Mouse (Mus musculus) limb, embryonic 14.5 days (tissue): ENCODE results near the gene Klhl7. TPM values are rescaled to one million over a fixed set of nuclear protein-coding genes. Genes with fewer than 3 reads are reported as not detected.

Experiments used
- ATAC-seq: fragments of 200-750 bp; cut with Nextera tagmentation; 2 replicates; pipeline ENCODE4 v1.8.0; 2017; ENCODE audit warnings: low read depth, moderate number of reproducible peaks, moderate TSS enrichment; ENCODE audit not compliant: low FRiP score
- DNase-seq: peaks from one replicate; pipeline ENCODE4 v3.0.0-alpha.2; 2015; ENCODE audit warnings: low spot score
- H3K27ac ChIP-seq: fragments of 300-500 bp; sonication (generic); replicated peaks from 2 replicates; pipeline ENCODE4 v1.5.1; 2014; ENCODE audit warnings: low read depth, mild to moderate bottlenecking, low read length, moderate library complexity, mixed read lengths
- H3K27me3 ChIP-seq: fragments of 300-500 bp; sonication (generic); 2 replicates; pipeline ENCODE4 v1.6.1; 2014; ENCODE audit warnings: low read length, mixed read lengths; ENCODE audit not compliant: control insufficient read depth, insufficient read depth
- H3K36me3 ChIP-seq: fragments of 300-500 bp; sonication (generic); 2 replicates; pipeline ENCODE4 v1.6.1; 2014; ENCODE audit warnings: mild to moderate bottlenecking, low read length, moderate library complexity, mixed read lengths; ENCODE audit not compliant: control insufficient read depth, insufficient read depth
- H3K4me1 ChIP-seq: fragments of 300-500 bp; sonication (generic); 2 replicates; pipeline ENCODE4 v1.6.1; 2014; ENCODE audit warnings: antibody characterized with exemption, low read length, mixed read lengths; ENCODE audit not compliant: control insufficient read depth, insufficient read depth
- H3K4me2 ChIP-seq: fragments of 300-500 bp; sonication (generic); replicated peaks from 2 replicates; pipeline ENCODE4 v1.6.1; 2014; ENCODE audit warnings: low read depth, mild to moderate bottlenecking, low read length, moderate library complexity; ENCODE audit not compliant: severe bottlenecking
- H3K4me3 ChIP-seq: fragments of 300-500 bp; sonication (generic); replicated peaks from 2 replicates; pipeline ENCODE4 v1.5.1; 2014; ENCODE audit warnings: low read length
- H3K9ac ChIP-seq: fragments of 300-500 bp; sonication (generic); 2 replicates; pipeline ENCODE4 v1.6.1; 2014; ENCODE audit warnings: mild to moderate bottlenecking, low read depth, low read length, moderate library complexity; ENCODE audit not compliant: severe bottlenecking
- H3K9me3 ChIP-seq: fragments of 300-500 bp; sonication (generic); 2 replicates; pipeline ENCODE4 v1.6.1; 2016; ENCODE audit warnings: low read length; ENCODE audit not compliant: control insufficient read depth
- POLR2A ChIP-seq: fragments of 200-500 bp; IDR thresholded peaks from 2 replicates; pipeline ENCODE4 v1.8.0; 2012; ENCODE audit warnings: inconsistent platforms, mild to moderate bottlenecking, moderate library complexity, borderline replicate concordance; ENCODE audit not compliant: insufficient read depth, insufficient read length; ENCODE audit errors: extremely low read depth
- WGBS: fragments of 180-500 bp; shearing (Covaris S2); extraction: QIAGEN DNeasy Blood & Tissue Kit; methylation state at CpG from one replicate; pipeline ENCODE4 v1.1.7; 2014; 5-methylcytosine and 5-hydroxymethylcytosine counted together
- polyA plus RNA-seq, 2 experiments: library from polyadenylated mRNA; depleted of rRNA in 1 of 2; stranded (reverse) in 1 of 2; unstranded in 1 of 2; fragments of >200 nt; fragmentation: Nextera tagmentation in 1 of 2; extraction: Ambion mirVana in 1 of 2; gene quantifications; 2 replicates each; pipeline versions ENCODE4 v1.2.1 to v1.2.3; 2012 to 2014

Gene Klhl7
- polyA plus RNA-seq, 2 experiments: 33.7 to 51.7 TPM

- peaks cover 45% of the 10 kb centered on the region for H3K36me3 ChIP-seq
- H3K27ac ChIP-seq: no peak overlapping the region
Measured at GRCm38 (mm10) chr5:24152199-24152598, 51.8 kb downstream of the Klhl7 start.

GRCm38 (mm10) chr5:24156774-24157173 lies 56.4 kb downstream of the Klhl7 start:
- Histone ChIP-seq H3K9ac (no peak overlapping the region), H3K4me1 (no peaks in the 10 kb centered on the region), H3K27ac (no peak overlapping the region), H3K9me3 (no peaks in the 10 kb centered on the region), H3K4me3 (no peak overlapping the region), H3K4me2 (no peak overlapping the region), H3K27me3 (no peaks in the 10 kb centered on the region), H3K36me3 (peaks cover 44% of the 10 kb centered on the region)
- DNase-seq: no peak
- no peak for TF ChIP-seq POLR2A
- WGBS: 90% methylated on average over 6 of the region's 6 CpGs
- ATAC-seq: no peak

More at GRCm38 (mm10) chr5:24152199-24152598, 51.8 kb downstream of the Klhl7 start:
- Histone ChIP-seq H3K4me2 (no peak overlapping the region), H3K4me3 (no peak overlapping the region), H3K9ac (no peak overlapping the region), H3K4me1 (no peaks in the 10 kb centered on the region), H3K27me3 (no peaks in the 10 kb centered on the region), H3K9me3 (no peaks in the 10 kb centered on the region)
- DNase-seq (no peak), ATAC-seq (no peak)
- no peak for TF ChIP-seq POLR2A

- peaks cover 13% of the 10 kb centered on the region for H3K36me3 ChIP-seq
- H3K4me3 ChIP-seq: peak within 1 kb of the TSS; percentile 89
- DNase-seq (peak; percentile 95), ATAC-seq (peak; percentile 98)
- no peaks in the 10 kb centered on the region for H3K9me3 ChIP-seq
- H3K4me1 ChIP-seq: peaks cover 6% of the 10 kb centered on the region; the same call in 1 of the 2 replicates
- H3K27ac ChIP-seq: peak within 1 kb of the TSS; percentile 75
- WGBS: under 1% methylated on average over 52 of the region's 52 CpGs
- H3K27me3 ChIP-seq: no peaks in the 10 kb centered on the region
- H3K4me2 ChIP-seq: peak within 1 kb of the TSS; percentile 66
- 0 out of 2 replicates have a peak, but pooled peaks have one; percentile 44 for TF ChIP-seq POLR2A
- H3K9ac ChIP-seq: peak within 1 kb of the TSS; percentile 96
Measured at GRCm38 (mm10) chr5:24164789-24165445, 64.5 kb downstream of the Klhl7 start, which contains the start of gene Nupl2. Gene Nupl2, plus strand, starts transcription at chr5:24164963.

- Histone ChIP-seq H3K4me1 (peaks cover 6% of the 10 kb centered on the region; the same call in 1 of the 2 replicates), H3K27me3 (no peaks in the 10 kb centered on the region), H3K27ac (no peak overlapping the region), H3K9me3 (no peaks in the 10 kb centered on the region), H3K4me3 (no peak overlapping the region), H3K9ac (no peak overlapping the region), H3K36me3 (peaks cover 20% of the 10 kb centered on the region), H3K4me2 (no peak overlapping the region)
- 54% methylated on average over 5 of the region's 5 CpGs for WGBS
- DNase-seq: no peak
- no peak for TF ChIP-seq POLR2A
- no peak for ATAC-seq
Measured at GRCm38 (mm10) chr5:24167263-24167662, 66.9 kb downstream of the Klhl7 start.

DNA sequence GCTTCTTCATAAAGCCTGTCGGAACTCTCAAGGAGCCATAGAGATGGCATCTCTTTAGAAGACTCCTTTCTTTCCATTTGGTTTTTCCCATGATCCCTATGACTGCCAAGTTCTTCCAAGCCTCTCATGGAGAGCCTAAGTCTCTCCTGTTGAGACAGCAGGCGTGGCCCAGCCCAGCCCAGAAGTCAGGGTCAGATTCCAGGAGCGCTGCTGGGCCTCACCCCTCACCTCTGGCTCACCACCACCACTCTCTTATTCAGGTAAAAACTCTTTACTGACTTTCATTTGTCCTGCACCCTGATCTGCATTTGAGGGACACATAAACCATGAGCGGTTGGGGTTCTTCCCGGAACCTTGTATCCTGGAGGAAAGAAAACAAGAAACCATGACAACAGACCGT lies 69.5 kb downstream of the Klhl7 start:
- Histone ChIP-seq H3K27ac (no peak overlapping the region), H3K4me2 (no peak overlapping the region), H3K9me3 (no peaks in the 10 kb centered on the region), H3K4me3 (no peak overlapping the region), H3K4me1 (peaks cover 6% of the 10 kb centered on the region; the same call in 1 of the 2 replicates), H3K27me3 (no peaks in the 10 kb centered on the region), H3K36me3 (peaks cover 32% of the 10 kb centered on the region), H3K9ac (no peak overlapping the region)
- 93% methylated on average over 6 of the region's 6 CpGs for WGBS
- no peak for TF ChIP-seq POLR2A
- ATAC-seq (no peak), DNase-seq (no peak)
